Mouse (Mus musculus) lung, postnatal 0 days (tissue): ENCODE data around the gene Cd163.

Experiments used
- CTCF ChIP-seq: IDR thresholded peaks from 2 replicates; pipeline ENCODE4 v1.5.1; 2016; ENCODE audit warnings: antibody characterized with exemption, mild to moderate bottlenecking
- EP300 ChIP-seq: IDR thresholded peaks from 2 replicates; pipeline ENCODE4 v1.6.1; 2016; ENCODE audit warnings: antibody characterized with exemption, mild to moderate bottlenecking, control low read depth

DNA sequence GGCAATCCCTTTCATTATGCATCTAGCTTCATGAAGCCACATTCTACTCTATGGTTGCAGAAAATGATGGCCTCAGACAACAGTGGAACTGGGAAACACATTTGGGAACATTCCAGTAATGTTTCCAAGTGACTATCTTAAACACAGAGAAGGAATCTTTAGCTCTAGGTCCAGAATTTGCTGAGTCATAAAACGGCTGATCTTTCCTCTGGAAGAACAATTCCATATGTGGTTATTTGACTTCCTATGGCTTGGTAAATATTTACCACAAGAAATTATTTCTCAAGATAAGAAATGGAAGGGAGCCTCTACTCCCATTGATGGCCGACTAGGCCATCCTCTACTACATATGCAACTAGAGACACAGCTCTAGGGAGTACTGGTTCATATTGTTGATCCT, 48.8 kb downstream of the Cd163 start:
- TF ChIP-seq CTCF (no peak), EP300 (no peak)
